Mouse (Mus musculus): ENCODE measurements around the gene Gm21477. TPM values are rescaled to one million over a fixed set of nuclear protein-coding genes. Genes with fewer than 3 reads are reported as not detected.

The Gm21477 gene
- not detected for total RNA-seq (2023)

DNA sequence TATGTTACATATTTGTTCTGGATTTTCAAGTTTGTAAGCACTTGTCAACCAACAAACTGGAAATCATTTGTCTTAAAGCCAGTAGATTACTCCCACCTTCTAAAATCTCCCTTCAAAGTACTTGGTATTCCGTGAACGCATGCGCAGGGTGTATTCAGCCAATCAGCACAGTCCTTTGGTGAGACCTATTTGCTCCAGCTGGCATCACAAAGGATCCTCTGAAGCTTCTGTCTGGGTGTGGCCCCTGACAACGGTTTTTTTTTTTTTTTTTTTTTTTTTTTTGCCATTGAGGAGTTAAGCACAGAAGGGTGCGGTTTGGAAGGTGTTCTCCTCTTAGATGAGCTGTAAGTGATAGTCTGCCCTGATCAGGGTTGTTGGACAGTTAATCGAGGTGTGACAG lies at the start of gene Gm21477:
Gene Gm21477, plus strand, starts transcription at position 301 of the 400 bp plus-strand sequence.

